Mouse (Mus musculus) limb, embryonic 10.5 days (tissue): ENCODE measurements at regions not wholly inside any gene's neighbourhood (a gene's known extent, or its start where the extent isn't known, plus 50 kb on each side); places are given as distances from the start of the nearest gene placed in this dataset.
"Not testable (repeated sequence)": the region's sequence is repeated elsewhere in the genome, so short reads cannot be mapped to it uniquely, and the experiment has no call there.

Experiments used
- DNase-seq: peaks from one replicate; pipeline ENCODE4 v3.0.0-alpha.2; 2017; ENCODE audit warnings: low spot score
- H3K27ac ChIP-seq: fragments of 300-500 bp; sonication (generic); 2 replicates; pipeline ENCODE4 v1.5.1; 2016; ENCODE audit warnings: mild to moderate bottlenecking
- H3K27me3 ChIP-seq: fragments of 300-500 bp; sonication (generic); 2 replicates; pipeline ENCODE4 v1.6.1; 2016; ENCODE audit warnings: low read depth, mild to moderate bottlenecking; ENCODE audit not compliant: poor library complexity, severe bottlenecking
- H3K36me3 ChIP-seq: fragments of 300-500 bp; sonication (generic); 2 replicates; pipeline ENCODE4 v1.6.1; 2016; ENCODE audit warnings: mild to moderate bottlenecking, moderate library complexity
- H3K4me1 ChIP-seq: fragments of 300-500 bp; sonication (generic); 2 replicates; pipeline ENCODE4 v1.6.1; 2016
- H3K4me3 ChIP-seq: fragments of 300-500 bp; sonication (generic); 2 replicates; pipeline ENCODE4 v1.5.1; 2016; ENCODE audit warnings: mild to moderate bottlenecking, moderate library complexity
- H3K9me3 ChIP-seq: fragments of 300-500 bp; sonication (generic); replicated peaks from 2 replicates; pipeline ENCODE4 v1.6.1; 2016; ENCODE audit warnings: mild to moderate bottlenecking
- WGBS: fragments of 180-500 bp; shearing (Covaris S2); methylation state at CpG from one replicate; pipeline ENCODE4 v1.1.7; 2016; 5-methylcytosine and 5-hydroxymethylcytosine counted together

GRCm38 (mm10) chr8:5523281-5523680 lies 418.1 kb upstream of the Slc10a2 start:
- no peaks in the 10 kb centered on the region for H3K9me3 ChIP-seq
- no peak for DNase-seq
- no peak overlapping the region for H3K27ac ChIP-seq
- H3K36me3 ChIP-seq, result no peaks in the 10 kb centered on the region
- no peak overlapping the region for H3K4me3 ChIP-seq
- 75% methylated on average over 4 of the region's 4 CpGs for WGBS
- no peaks in the 10 kb centered on the region for H3K4me1 ChIP-seq
- no peaks in the 10 kb centered on the region for H3K27me3 ChIP-seq

- DNase-seq, result no peak
- Histone ChIP-seq H3K9me3 (no peaks in the 10 kb centered on the region), H3K4me1 (no peaks in the 10 kb centered on the region), H3K36me3 (no peaks in the 10 kb centered on the region), H3K4me3 (no peak overlapping the region), H3K27ac (no peak overlapping the region), H3K27me3 (no peaks in the 10 kb centered on the region)
- 76% methylated on average over 2 of the region's 2 CpGs for WGBS
These were observed 390.7 kb upstream of the Slc10a2 start for GRCm38 (mm10) chr8:5495861-5496260.

DNA sequence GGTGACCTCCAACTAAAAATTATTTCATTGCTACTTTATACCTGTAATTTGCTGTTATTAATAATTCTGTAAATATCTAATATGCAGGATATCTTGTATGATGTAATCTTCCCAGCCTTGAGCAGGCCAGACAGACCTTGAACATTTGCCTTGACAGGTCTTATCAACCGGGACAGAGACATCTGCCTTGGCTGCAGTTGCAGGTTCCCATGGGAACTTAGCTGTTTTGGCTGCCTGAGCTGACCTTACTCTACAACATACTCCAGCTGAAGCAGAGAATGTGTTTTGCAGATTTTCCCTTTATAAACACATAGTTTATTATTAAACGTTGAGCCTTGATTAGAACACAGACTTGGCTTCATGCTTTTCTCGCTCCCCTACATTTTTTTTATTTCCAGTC lies 385.3 kb upstream of the Slc10a2 start:
- 92% methylated on average over 3 of the region's 3 CpGs for WGBS
- no peak for DNase-seq
- H3K4me3 ChIP-seq, result no peak overlapping the region

DNA sequence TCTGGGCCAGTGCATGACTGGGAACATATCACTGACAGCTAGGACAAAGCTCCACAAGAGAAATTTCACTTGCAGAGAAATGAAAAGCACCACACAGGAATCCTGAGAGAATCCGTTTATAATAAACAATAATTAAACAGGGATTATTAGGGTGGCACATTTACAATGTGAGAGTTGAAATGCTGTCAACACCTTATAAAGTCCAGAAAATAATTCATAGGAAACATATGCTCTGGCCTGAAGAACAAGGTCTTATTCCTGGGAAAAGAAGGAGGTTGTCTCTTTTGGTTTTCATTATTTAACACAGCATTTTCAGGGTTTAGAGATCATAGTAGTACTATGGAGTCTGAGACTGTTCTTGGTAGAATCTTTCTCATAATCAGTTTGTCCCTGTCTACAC lies 377.8 kb upstream of the Slc10a2 start:
- H3K27me3 ChIP-seq, result peaks cover 39% of the 10 kb centered on the region
- no peaks in the 10 kb centered on the region for H3K9me3 ChIP-seq
- H3K36me3 ChIP-seq, result no peaks in the 10 kb centered on the region
- H3K27ac ChIP-seq, result no peak overlapping the region
- DNase-seq, result no peak
- no peak overlapping the region for H3K4me3 ChIP-seq
- H3K4me1 ChIP-seq, result peaks cover 9% of the 10 kb centered on the region; the same call in 1 of the 2 replicates
- WGBS, result 26% methylated on average over 1 of the region's 1 CpGs

More for the DNA sequence above, 385.3 kb upstream of the Slc10a2 start:
- H3K36me3 ChIP-seq, result no peaks in the 10 kb centered on the region
- peaks cover 1% of the 10 kb centered on the region; the same call in 1 of the 2 replicates for H3K4me1 ChIP-seq
- no peak overlapping the region for H3K27ac ChIP-seq
- no peaks in the 10 kb centered on the region for H3K9me3 ChIP-seq
- H3K27me3 ChIP-seq, result peaks cover 5% of the 10 kb centered on the region; the same call in 1 of the 2 replicates

- H3K36me3 ChIP-seq, result no peaks in the 10 kb centered on the region
- H3K4me1 ChIP-seq, result no peaks in the 10 kb centered on the region
- no peak overlapping the region for H3K4me3 ChIP-seq
These were observed 367.8 kb upstream of the Slc10a2 start for GRCm38 (mm10) chr8:5472999-5473398.

GRCm38 (mm10) chr8:5472582-5472981 lies 367.4 kb upstream of the Slc10a2 start:
- 94% methylated on average over 1 of the region's 1 CpGs for WGBS
- no peaks in the 10 kb centered on the region for H3K36me3 ChIP-seq

More at GRCm38 (mm10) chr8:5472999-5473398, 367.8 kb upstream of the Slc10a2 start:
- 0 out of 2 replicates have a peak, but pooled peaks cover under 1% of the 10 kb centered on the region for H3K27me3 ChIP-seq
- no peak overlapping the region for H3K27ac ChIP-seq
- DNase-seq, result no peak
- no peaks in the 10 kb centered on the region for H3K9me3 ChIP-seq

DNA sequence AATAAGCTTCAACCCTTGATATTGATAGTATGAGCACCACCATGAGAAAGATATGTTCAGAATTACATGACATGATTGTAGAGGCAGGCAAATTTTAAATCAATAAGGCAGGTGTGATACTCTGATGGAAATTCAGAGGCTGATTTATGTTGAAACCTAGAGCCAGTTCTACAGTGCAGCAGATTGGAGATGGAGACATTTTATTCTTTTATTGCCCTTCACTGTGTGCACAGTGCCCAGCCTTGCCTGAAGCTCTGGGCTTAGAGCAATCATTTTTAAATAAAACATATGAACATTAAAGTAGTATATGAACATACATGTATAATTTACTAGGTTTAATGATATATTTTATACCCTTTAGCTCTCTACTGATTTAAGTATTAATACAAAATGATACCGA lies 352.5 kb upstream of the Slc10a2 start:
- H3K4me1 ChIP-seq, result no peaks in the 10 kb centered on the region
- no peak overlapping the region for H3K27ac ChIP-seq
- H3K36me3 ChIP-seq, result no peaks in the 10 kb centered on the region
- no peak for DNase-seq
- H3K4me3 ChIP-seq, result no peak overlapping the region
- 89% methylated on average over 1 of the region's 1 CpGs for WGBS
- no peaks in the 10 kb centered on the region for H3K27me3 ChIP-seq
- no peaks in the 10 kb centered on the region for H3K9me3 ChIP-seq

More at GRCm38 (mm10) chr8:5472582-5472981, 367.4 kb upstream of the Slc10a2 start:
- Histone ChIP-seq H3K9me3 (no peaks in the 10 kb centered on the region), H3K4me3 (no peak overlapping the region), H3K27ac (no peak overlapping the region), H3K4me1 (no peaks in the 10 kb centered on the region), H3K27me3 (no peaks in the 10 kb centered on the region)
- DNase-seq, result no peak

- Histone ChIP-seq H3K4me1 (no peaks in the 10 kb centered on the region), H3K27ac (no peak overlapping the region), H3K27me3 (no peaks in the 10 kb centered on the region), H3K9me3 (no peaks in the 10 kb centered on the region), H3K36me3 (no peaks in the 10 kb centered on the region), H3K4me3 (no peak overlapping the region)
- WGBS, result 94% methylated on average over 4 of the region's 4 CpGs
- no peak for DNase-seq
These were observed 348.3 kb upstream of the Slc10a2 start for GRCm38 (mm10) chr8:5453469-5453868.

GRCm38 (mm10) chr8:5442243-5442642 lies 337.1 kb upstream of the Slc10a2 start:
- 95% methylated on average over 5 of the region's 5 CpGs for WGBS
- not testable (repeated sequence) for H3K27ac ChIP-seq, H3K4me3 ChIP-seq, H3K9me3 ChIP-seq, DNase-seq, H3K4me1 ChIP-seq, H3K27me3 ChIP-seq, H3K36me3 ChIP-seq

DNA sequence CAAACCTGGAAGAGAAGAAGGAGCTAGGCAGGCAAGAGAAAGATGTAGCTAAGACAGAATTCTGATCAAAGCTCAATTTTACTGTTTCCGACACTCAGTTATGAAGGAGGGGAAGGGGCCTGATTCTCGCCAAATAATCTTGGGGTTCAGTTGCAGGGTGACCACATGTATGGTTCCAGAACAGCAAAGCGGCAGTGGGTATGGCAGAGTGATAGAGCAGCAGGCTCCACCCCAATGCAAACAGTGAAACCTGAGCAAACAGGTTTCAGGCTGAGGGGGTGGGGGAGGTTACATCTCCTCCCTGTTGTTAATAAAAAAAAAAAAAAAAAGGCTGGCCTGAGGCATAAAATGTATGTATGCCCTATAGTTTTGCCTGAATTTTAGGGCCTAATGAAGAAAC lies 335.3 kb upstream of the Slc10a2 start:
- H3K9me3 ChIP-seq, H3K4me3 ChIP-seq, DNase-seq, H3K27me3 ChIP-seq, H3K36me3 ChIP-seq, H3K4me1 ChIP-seq, H3K27ac ChIP-seq: not testable (repeated sequence)
- 98% methylated on average over 3 of the region's 3 CpGs for WGBS

DNA sequence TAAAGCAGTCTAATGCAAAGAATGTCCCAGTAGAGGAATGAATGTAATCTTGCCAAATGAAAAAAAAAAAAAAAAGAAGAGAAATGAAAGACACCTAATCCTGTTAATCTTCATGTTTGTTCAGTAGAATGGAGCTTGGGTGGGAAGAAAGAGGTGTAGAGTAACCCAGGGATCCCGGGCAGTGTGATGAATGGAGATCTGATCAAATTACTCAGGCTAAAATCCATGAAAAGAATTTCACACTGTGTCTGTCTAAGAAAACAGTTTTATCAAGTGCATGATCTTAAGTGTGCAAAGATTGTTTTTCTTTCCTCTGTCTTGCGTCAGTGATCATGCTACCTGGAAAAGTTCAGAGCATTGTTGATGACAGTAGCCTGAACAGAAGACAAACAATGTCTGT lies 333.9 kb upstream of the Slc10a2 start:
- no peaks in the 10 kb centered on the region for H3K27me3 ChIP-seq
- no peak overlapping the region for H3K4me3 ChIP-seq
- 81% methylated on average over 2 of the region's 2 CpGs for WGBS
- H3K4me1 ChIP-seq, result no peaks in the 10 kb centered on the region
- H3K27ac ChIP-seq, result no peak overlapping the region
- DNase-seq, result no peak
- H3K9me3 ChIP-seq, result no peaks in the 10 kb centered on the region
- no peaks in the 10 kb centered on the region for H3K36me3 ChIP-seq

DNA sequence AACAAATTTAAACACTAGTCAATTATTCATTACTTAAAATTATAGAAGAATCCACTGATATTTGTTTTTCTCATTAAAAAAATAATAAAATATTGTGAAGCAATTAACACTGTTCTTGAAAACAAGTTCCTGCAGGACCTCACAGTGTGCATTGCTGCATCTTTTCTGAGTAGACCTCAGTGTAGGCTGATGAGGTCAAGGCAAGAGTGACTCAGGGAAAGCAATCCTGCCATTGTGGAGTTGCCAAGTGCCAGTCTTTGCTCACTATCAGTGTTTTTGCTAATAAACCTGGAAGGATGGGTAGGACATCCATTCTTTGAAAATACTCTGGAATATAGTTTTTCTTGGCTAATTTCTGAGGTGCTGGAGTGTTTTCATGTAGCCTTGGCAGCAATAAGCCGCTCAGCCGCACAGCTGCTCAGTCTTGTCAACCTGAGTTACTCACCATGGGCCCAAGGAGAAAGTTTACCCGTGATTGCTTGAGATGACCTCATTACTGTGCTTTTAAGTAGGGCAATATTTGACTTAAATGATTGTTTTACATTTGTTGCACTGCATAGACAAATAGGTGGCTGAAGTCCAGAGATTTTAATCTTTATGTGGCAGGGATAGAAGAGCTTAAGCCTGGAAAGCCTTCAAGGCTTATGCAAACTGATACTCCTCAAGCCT lies 323.3 kb upstream of the Slc10a2 start:
- 77% methylated on average over 3 of the region's 3 CpGs for WGBS
- Histone ChIP-seq H3K27ac (no peak overlapping the region), H3K27me3 (no peaks in the 10 kb centered on the region), H3K9me3 (no peaks in the 10 kb centered on the region), H3K4me1 (no peaks in the 10 kb centered on the region), H3K4me3 (no peak overlapping the region), H3K36me3 (no peaks in the 10 kb centered on the region)
- no peak for DNase-seq

DNA sequence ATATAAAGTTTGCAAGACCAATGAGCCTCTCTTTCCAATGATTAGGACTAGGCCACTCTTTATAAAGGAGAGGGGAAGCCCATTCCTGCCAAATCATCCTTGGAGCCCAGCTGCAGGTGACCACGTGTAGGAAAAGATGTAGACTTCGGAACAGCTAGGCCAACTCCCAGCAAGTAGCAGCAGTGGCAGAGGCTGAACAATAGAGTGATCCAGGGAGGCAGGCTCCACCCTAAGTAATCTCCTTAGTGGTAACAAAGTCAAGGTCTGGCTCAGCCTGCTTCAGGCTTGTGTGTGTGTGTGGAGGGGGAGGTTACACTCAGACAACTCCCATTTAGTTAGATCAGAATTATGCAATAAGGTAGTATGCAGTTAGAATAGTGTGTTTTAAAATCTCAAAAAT lies 311.7 kb upstream of the Slc10a2 start:
- not testable (repeated sequence) for H3K27me3 ChIP-seq, H3K4me3 ChIP-seq, DNase-seq, H3K4me1 ChIP-seq, H3K36me3 ChIP-seq, H3K27ac ChIP-seq, H3K9me3 ChIP-seq
- WGBS, result 57% methylated on average over 2 of the region's 2 CpGs

DNA sequence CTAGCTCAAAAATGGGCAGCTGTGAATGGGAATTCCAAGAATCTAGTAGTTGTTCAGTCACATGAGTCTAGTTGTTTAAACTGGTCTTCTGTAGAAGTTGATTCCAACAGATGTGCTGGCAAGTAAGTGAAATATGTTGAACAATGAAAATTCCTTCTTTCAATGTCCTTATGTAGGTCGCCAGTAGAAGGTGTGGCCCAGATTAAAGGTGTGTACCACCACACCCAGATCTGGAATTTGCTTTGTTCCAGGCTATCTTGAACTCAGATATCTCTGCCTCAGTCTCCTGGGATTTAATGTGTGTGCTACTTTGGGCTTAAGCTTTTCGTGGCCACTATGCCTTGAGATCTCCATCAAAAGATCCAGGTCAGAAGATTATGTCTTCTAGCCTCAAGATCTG lies 279.7 kb upstream of the Slc10a2 start:
- Histone ChIP-seq H3K36me3 (no peaks in the 10 kb centered on the region), H3K9me3 (no peaks in the 10 kb centered on the region), H3K27me3 (no peaks in the 10 kb centered on the region), H3K4me1 (no peaks in the 10 kb centered on the region), H3K27ac (no peak overlapping the region), H3K4me3 (no peak overlapping the region)
- 85% methylated on average over 2 of the region's 2 CpGs for WGBS
- DNase-seq, result no peak
